Mouse (Mus musculus) left cerebral cortex, postnatal 14 days (tissue): ENCODE measurements around the gene Pif1. TPM values are rescaled to one million over a fixed set of nuclear protein-coding genes. Genes with fewer than 3 reads are reported as not detected.

Experiments
- DNase-seq, 2 experiments: peaks; one replicate each; pipeline ENCODE4 v3.0.0; 2021 to 2022; ENCODE audit warnings: low spot score in 2 of 2, mixed read lengths in 1 of 2
- intact Hi-C: fragments of 180-260 bp; cut with DNase I; formaldehyde crosslinking; loops from one replicate; pipeline ENCODE4 v1.15.1; 2025
- long read RNA-seq, 2 experiments: library from polyadenylated mRNA; stranded (forward); transcript quantifications; one replicate each; pipeline ENCODE4 v2.0.0; 2021
- total RNA-seq, 2 experiments: library from RNA; stranded (reverse); gene quantifications; 2 replicates each; pipeline ENCODE4 v1.2.3; 2021

The Pif1 gene
- under 1 TPM; 0.42 to 0.82 TPM for total RNA-seq
- long read RNA-seq, experiment 1, partial matches to known transcripts = 1 of 5 reads
- long read RNA-seq, experiment 1, other reads (novel, unspliced or antisense) = 2 of 5 reads
- long read RNA-seq, experiment 2, partial matches to known transcripts = 0 of 4 reads
- long read RNA-seq, experiment 2, other reads (novel, unspliced or antisense) = 4 of 4 reads

DNA sequence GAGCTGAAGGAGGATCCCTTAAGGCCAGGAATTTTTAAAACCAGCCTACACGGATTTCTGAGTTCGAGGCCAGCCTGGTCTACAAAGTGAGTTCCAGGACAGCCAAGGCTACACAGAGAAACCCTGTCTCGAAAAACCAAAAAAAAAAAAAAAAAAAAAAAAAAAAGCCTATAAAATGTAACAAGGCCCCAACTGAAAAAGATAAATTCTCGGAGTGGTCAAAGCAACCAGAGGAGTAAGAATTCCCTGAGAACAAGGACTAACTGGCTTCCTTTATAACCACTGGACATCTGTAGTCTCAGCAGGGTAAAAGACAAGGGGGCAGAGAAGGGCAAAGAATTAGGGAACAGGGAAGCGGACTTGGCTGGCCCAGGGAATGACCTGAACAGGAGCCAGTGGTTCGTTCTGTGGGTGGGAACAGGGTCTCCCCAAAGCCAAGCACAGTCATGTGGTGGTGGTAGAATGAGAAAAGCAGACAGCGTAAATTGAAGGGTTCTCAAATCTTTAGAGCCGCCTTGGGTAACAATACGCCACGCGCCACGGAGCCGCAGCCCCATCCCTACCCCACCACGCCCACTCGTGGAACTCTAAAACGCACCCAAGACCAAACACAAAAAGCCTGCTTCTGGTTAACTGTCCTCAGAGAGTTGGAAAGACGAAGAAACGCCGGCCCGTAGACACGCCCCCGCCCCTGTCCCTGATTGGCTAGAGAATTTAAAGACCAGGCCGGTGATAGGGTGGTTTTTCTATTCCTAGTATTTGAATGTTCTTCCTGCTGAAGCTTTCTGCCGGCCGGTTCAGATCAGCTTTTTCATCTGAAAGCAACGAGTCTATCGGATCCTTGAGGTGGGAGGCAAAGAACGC is at the start of gene Pif1:
Pif1 (plus strand) TSS at position 755 of the 864 bp plus-strand sequence.
- peak; percentile 79 to 82 for DNase-seq
- intact Hi-C loops = no loop called here

DNA sequence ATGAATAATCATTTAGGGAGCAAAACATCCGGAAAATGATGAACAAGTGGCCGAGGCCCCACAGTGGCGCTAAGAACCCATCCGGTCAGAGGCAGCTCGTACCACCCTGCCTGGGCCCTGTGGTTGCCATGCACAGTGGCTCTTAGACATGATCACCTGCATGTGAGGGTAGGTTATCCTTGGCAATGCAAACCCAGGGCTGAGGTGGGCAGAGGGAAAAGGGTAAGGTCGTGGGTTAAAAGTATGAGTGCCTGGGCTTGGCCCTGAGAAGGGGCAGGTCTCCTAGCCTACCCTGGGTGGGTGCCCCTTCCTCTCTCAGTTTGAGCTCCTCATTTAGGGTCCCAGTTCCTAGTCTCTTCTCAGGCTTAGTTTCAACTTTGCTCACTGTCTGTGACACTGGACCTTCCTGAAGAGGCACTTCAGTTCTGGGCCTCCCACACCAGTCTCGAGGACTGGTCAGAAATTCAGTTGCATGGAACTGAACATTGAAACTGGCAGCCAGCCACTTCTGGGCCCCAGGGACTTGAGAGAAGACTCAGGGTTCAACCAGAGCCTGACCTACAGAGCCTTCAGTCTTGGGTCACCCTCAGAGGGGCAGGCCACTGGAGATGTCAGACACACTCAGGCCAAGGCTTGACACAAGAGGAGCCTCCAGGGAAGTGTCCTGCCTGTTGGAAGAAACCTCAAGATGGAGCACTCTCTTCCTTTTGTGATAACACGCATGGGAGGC is 48.9 kb upstream of the Pif1 start:
- no peak for DNase-seq
- intact Hi-C loops = no loop called here

DNA sequence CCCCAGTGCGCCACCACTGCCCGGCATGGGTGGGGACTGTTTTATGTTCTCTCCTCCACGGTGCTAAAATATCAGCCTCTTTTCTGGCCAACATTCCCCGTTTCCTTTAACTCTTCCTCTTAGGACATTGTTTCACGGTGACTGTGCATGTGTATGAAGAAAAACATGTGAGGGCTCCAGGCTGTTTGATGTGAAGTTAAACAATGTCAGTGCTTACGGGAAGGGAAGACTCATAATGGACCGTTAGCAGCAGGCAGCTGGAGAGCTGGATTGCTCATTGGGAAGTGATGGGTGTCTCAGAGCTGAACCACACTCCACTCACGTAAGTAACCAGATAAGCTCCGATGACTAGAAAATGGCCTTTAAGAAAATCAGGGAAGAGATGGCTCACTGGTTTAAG is 47.3 kb upstream of the Pif1 start:
- DNase-seq = no peak
- intact Hi-C loops = no loop called here

DNA sequence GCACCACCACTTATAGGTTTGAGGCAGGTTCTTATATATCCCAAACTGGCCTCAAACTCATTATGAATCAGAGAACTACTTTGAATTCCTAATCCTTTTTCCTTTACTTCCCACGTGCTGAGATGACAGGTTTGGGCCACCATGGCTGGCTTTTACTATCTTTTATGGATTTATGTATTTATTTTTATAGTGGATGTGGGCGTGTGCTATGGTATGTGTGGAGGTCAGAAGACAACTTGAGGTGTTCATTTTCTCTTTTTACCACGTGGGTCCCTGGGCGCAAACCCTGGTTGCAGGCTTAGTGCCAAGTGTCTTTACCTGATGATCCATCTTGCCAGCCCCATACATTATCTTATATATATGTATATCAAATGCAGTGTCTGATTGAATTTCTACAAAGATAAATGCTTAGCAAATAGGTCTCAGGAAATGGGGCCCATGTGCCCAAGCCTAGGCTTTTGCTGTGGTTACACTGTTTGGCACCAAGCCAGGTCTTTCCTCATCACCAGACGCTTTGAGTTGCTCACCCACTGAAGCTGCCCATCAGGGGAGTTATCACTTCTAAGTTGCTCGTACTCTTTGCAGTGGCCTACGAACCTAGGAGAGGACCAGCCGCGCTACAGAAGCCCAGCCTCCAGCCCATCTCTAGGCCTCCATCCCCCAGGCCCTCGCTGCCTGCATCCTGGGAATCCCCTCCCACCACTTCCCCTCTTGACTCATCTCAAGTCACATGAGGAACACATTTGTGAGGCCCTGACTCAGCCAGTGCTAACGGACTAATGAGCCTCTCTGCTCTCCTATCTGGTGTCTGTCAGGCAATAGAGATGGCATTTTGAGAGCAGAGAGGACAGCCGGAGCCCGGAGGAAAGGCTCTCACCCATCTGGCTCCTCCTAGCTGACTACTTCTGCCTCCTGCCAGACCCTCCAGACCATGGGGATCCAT is 45.6 kb upstream of the Pif1 start:
- peak; percentile 22 to 27 for DNase-seq

DNA sequence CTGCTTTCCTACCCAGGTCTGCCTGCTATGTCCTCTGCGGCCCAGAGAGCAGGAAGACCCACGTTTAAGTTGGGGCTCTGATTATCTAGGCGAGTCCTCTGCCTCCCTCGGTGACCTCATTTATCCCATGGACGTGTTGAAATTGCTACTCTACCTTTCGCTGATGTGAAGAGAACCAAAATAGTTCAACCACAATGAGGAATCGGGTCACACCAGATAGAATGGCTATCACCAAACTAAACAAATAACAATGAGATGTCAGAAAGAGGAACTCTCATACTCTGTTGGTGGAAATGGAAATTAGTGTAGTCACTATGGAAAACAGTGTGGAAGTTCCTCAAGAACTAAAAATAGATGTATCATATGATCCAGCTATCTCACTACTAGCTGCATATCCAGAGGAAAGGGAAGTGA is 44.8 kb upstream of the Pif1 start:
- peak in 1 of 2 experiments; percentile 30 for DNase-seq
- intact Hi-C loops = no loop called here

More for the DNA sequence above, 45.6 kb upstream of the Pif1 start:
- intact Hi-C loops = no loop called here

DNA sequence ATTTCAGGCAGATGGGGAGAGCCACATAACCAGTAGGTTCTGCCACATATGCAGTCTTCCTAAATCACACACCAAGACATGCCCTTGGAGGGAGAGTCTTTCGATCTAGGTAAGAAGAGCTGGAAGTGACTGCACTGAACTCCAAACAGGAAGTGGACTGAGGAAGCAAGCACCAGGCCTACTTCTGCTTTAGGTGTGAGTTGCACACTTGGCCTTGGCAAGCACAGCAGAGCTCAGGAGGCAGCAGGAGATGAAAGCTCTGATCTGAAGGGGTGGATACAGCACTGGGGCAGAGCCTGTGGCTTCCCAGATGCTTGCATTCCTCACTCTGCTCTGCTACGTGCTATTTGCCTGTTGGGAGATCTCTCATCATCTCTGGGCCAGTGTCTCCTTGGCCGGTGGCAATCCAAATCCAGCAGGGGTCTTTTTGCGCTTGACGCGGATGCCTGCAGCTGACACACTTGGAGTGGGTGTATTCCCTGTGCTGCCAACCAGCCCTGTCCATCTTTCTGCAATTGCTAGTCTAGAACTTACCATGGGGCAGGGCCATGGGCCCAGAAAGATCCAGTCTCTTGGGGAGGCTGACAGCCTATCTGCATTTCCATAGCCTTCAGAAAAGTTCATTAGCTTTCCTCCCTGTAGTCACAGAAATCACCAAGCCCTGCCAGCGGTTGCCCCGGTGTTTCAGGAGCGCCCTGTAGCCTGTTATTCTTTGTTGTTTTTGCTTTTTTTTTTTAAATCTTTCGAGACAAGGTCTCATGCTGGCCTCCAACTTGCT is 41.1 kb upstream of the Pif1 start:
- intact Hi-C loops = no loop called here
- peak in 1 of 2 experiments; percentile 11 for DNase-seq

DNA sequence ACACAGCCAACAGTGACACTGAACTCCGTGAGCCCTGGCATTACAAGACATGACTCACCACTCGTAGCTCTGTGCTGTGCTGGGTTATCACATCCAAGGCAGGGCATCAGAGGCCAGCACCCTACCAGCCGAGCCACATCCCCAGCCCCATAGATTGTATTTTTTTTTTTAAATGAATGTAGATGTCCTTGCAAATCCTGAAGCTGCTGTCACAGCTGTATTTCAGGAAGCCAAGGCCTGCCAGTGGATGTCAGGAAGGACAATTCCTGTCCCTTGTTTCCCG is 40.6 kb upstream of the Pif1 start:
- DNase-seq = no peak
- intact Hi-C loops = no loop called here

DNA sequence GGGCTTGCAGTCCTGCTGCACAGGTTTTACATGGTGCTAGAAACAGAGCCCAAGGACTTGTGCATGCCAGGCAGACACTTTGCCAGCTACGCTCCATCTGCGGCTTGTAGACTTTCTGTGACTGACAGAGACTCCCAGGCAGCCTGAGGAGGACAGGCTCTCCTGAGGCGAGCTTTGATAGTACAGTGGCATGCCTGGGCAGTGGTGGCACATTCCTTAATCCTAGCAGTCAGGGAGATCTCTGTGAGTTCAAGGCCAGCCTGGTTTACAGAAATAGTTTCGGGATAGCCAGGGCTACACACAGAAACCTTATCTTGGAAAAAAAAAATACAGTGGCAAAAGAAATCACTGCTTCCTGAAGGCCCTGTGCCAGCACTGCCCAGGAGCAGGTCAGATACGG is 39.8 kb upstream of the Pif1 start:
- intact Hi-C loops = no loop called here
- DNase-seq = no peak

DNA sequence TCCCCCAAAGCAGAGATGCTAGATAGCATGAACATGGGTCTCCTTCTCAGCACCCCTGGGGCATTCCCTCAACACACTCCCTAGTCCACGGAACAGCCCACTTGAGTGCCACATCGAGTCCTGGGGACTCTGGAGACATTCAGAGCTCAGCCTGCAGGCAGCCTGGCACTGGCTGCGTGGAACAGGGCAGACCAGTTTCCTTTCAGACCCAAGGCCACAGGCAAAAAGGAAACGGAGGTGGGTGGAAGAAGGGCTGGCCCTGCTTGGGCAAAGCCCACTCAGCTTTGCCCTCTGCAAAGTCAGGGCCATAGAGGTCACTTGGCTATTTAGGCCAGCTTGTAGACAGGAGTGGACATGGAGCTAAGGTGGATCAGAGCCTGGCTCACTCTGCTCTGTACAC is 39.1 kb upstream of the Pif1 start:
- DNase-seq = no peak

DNA sequence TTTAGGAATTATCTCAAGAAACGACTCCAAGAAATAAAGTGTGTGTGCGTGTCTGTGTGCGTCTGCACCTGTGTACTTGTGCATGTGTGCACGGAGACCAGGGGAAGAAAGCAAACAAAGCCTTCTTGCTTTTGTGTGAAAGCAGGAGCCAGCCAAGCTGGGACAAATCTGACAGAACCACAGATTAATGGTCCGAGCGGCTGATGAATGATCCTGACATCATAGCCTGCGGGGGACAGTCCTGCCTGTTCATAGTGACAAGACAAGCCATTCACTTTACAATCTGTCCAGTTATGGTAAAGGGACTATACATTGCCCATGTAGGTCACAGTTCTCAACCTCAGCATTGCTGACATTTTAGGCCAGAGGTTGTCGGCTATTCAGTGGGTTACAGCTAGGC is 38.6 kb upstream of the Pif1 start:
- DNase-seq = no peak
- intact Hi-C loops = no loop called here

More for the DNA sequence above, 39.1 kb upstream of the Pif1 start:
- intact Hi-C loops = no loop called here

DNA sequence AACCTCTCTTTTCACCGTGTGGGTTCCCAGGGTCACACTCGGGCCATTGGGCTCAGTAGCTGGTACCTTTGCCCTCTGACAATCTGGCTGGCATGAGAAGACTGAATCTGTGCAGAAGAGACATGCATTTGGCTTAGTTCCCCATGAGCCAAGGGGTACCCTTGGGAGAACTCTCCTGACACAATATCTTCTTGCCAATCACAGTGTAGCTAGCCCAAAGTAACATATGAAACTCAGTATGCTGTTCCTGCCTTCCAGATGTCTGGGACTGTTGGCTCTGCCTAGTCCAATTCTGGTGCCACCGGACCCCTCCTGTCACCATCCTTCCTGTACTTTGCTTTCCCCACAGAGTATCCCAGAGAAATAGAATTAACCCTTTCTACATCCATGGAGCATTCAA is 37.8 kb upstream of the Pif1 start:
- intact Hi-C loops = no loop called here
- DNase-seq = no peak

DNA sequence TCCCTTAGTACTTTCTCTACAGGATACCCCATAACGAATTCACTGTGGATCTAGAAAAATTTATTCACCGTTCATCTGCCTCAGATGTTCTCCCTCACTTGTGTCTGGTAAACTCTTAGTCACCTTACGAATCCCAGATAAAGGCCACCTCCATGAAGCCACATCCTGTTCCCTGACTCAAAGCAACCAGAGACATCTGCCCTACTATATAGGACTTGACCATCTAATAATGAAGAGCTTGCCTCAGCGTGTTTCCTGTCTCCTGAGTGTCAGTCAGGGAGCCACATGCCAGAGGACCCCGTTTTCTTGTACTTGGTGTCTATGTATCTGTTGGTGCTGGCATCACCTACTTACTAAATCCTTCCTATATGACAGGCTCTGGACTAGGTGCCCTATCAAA is 37.3 kb upstream of the Pif1 start:
- DNase-seq = no peak
- intact Hi-C loops = no loop called here

DNA sequence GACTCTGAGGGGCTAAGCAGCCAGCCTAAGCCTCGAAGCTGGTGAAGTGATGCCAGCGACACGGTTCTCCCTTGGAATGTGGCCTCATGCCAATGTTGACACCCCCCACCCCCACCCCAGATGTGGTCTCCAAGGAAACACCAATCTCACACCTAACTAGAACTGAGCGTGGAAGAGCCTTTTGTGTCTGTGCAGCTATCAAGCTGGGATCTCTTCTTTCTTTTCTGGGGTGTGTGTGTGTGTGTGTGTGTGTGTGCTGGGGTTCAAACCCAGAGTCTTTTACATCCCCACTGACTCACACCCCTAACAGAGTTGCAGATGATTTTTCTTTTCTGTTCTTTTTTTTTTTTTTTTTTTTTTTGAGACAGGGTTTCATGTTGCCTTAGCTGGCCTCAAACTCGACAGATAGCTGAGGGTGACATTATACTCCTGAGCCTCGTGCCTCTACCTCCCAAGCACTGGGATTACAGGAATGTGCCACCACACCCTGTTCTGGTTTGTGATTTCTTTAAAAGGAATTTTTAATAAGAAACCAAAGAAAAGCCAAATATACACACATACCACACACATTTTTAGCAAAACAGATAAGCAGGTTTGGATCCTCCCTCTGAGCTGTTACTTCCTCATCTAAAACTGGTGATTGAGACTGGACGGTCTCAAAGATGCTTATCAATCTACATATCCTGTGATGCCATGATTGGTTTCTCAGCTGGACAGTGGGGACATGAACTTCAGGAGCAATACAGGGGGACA is 36.7 kb upstream of the Pif1 start:
- DNase-seq = no peak
- intact Hi-C loops = no loop called here

DNA sequence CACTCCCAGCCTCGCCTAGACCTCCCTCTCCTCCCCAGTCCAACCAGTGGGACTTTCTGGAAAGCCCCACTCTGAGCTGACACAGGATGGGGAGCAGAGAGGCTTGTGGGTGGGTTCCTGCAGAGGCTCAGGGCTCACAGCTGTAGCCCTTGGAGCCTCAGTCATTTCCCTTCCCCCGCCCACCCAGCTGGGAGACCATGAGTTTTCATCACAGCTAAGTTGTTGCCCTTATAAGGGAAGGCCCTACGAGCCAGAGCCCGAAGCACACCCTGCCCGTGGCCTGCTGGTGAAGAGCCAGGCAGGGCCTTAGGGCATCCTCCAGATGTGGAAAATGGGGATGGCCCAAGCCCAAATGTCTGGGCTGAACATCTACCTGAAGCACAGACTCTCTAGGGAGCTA is 35.9 kb upstream of the Pif1 start:
- DNase-seq = no peak
- intact Hi-C loops = no loop called here

DNA sequence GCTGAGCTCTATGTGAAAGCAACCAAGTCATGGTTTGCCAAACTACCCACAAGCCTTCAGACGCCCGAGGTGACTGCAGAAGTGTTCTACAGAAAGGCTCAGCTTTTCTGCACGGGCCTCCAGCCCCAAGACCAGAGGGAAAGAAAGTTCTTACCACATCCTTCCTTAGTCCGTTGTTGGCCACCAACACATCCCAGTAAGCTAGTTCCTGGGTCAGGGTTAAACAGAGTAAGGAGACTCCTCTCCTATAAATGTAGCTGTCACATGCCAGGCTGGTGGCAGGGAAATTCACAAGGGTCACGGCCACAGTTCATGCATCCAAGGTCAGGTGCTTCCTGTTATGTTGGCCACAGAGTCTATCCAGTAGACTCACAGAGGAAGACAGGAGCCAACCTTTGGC is 34.8 kb upstream of the Pif1 start:
- intact Hi-C loops = no loop called here
- DNase-seq = no peak

DNA sequence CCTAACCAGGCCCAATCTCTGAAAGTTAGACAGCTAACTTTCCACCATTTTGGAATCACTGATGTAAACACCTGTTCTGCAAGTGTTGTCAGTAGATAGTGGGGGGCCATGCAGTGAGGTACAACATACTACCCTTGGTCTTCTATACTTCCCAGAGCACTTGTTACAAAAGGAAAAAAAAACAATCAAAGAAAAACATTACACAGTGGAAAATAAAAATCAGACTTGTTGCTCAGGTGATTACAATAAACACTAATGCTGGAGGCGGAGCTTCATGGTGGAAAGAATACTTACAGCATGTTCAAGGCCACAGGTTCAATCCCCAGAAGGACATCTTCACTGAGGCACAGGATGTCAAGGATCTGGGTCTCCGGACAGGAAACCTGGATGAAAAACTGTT is 34.2 kb upstream of the Pif1 start:
- intact Hi-C loops = no loop called here
- no peak for DNase-seq

DNA sequence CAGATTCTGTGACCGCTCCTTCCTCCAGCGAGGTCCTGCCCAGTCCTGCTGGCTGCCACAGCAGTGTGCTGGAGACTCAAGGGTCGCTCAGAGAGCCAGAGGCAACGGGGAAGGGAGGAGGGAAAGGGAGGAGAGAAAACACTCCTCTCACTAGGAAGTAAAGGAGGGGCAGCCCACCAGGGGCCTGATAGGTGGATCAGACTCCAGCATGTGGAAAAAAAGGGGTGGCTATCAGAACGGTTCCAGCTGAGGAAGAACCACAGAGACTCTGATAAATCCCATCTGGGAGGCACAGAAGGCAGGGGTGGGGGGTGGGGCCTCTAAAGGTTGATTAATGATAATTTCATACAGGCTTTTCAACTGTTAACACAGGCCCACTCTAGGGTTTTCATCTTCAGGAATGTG is 32.0 kb upstream of the Pif1 start:
- intact Hi-C loops = no loop called here
- DNase-seq = no peak

DNA sequence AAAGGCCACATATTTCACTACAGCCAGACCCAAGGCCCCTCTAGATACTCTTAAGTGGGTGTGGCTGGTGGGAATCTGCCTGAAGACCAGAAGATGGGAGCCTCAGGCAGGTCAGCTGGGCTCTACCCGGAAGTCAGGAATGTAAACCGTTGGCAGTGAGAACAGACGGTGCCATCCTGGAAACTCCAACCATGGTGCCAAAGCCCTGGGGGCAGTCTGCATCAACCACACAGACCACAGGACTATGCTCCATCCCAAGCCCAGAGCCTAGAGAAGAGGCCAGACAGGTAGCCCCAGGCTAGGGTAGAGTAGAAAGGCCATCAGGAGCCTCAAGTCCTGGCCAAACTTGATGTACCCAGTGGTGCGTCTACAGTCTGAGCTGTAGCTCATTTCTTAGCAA is 31.3 kb upstream of the Pif1 start:
- no peak for DNase-seq
- intact Hi-C loops = no loop called here
